Mouse (Mus musculus): ENCODE measurements around the gene Amd1. TPM values are rescaled to one million over a fixed set of nuclear protein-coding genes. Genes with fewer than 3 reads are reported as not detected.

The Amd1 gene
- polyA plus RNA-seq, 1 experiment from 2014 or later, result 77.6 TPM

- H3K36me3 ChIP-seq (ENCODE audit: control insufficient read depth, insufficient read depth, low read length), result no peaks in the 10 kb centered on the region
- no peak overlapping the region for H3K4me3 ChIP-seq (ENCODE audit: low read depth, low read length)
- no peaks in the 10 kb centered on the region for H3K4me1 ChIP-seq (replicated peaks; ENCODE audit: control insufficient read depth, insufficient read depth, low read length)
- no peaks in the 10 kb centered on the region for H3K27me3 ChIP-seq (replicated peaks; ENCODE audit: control insufficient read depth, insufficient read depth, low read length)
- ATAC-seq (replicated peaks; ENCODE audit: low FRiP score, low TSS enrichment, low read depth), result no peak
- 87% methylated on average over 4 of the region's 4 CpGs for WGBS
- H3K4me2 ChIP-seq (ENCODE audit: low read length), result no peak overlapping the region
- H3K9me3 ChIP-seq (ENCODE audit: control insufficient read depth, low read length), result 0 out of 2 replicates have a peak, but pooled peaks cover 2% of the 10 kb centered on the region
- no peak overlapping the region for H3K9ac ChIP-seq (ENCODE audit: low read length)
- DNase-seq (ENCODE audit: low spot score), result no peak
- no peak overlapping the region for H3K27ac ChIP-seq (ENCODE audit: low read depth)
Measured at GRCm38 (mm10) chr10:40263691-40264090, 38.3 kb downstream of the Amd1 start.

- no peak overlapping the region for H3K4me3 ChIP-seq (ENCODE audit: low read depth, low read length)
- no peak overlapping the region for H3K9ac ChIP-seq (ENCODE audit: low read length)
- ATAC-seq (replicated peaks; ENCODE audit: low FRiP score, low TSS enrichment, low read depth) (no peak), DNase-seq (ENCODE audit: low spot score) (no peak)
- H3K9me3 ChIP-seq (ENCODE audit: control insufficient read depth, low read length), result 0 out of 2 replicates have a peak, but pooled peaks cover 2% of the 10 kb centered on the region
- WGBS, result 88% methylated on average over 6 of the region's 6 CpGs
- H3K4me1 ChIP-seq (replicated peaks; ENCODE audit: control insufficient read depth, insufficient read depth, low read length), result no peaks in the 10 kb centered on the region
- H3K27ac ChIP-seq (ENCODE audit: low read depth), result no peak overlapping the region
- no peaks in the 10 kb centered on the region for H3K27me3 ChIP-seq (replicated peaks; ENCODE audit: control insufficient read depth, insufficient read depth, low read length)
- H3K4me2 ChIP-seq (ENCODE audit: low read length), result no peak overlapping the region
- no peaks in the 10 kb centered on the region for H3K36me3 ChIP-seq (ENCODE audit: control insufficient read depth, insufficient read depth, low read length)
Measured at GRCm38 (mm10) chr10:40262200-40262599, 39.8 kb downstream of the Amd1 start.

- H3K9ac ChIP-seq (ENCODE audit: low read length), result no peak overlapping the region
- H3K27ac ChIP-seq (ENCODE audit: low read depth), result no peak overlapping the region
- ATAC-seq (replicated peaks; ENCODE audit: low FRiP score, low TSS enrichment, low read depth), result no peak
- peaks cover 6% of the 10 kb centered on the region; the same call in 1 of the 2 replicates for H3K4me1 ChIP-seq (replicated peaks; ENCODE audit: control insufficient read depth, insufficient read depth, low read length)
- no peak for DNase-seq (ENCODE audit: low spot score)
- WGBS, result 54% methylated on average over 5 of the region's 5 CpGs
- no peaks in the 10 kb centered on the region for H3K27me3 ChIP-seq (replicated peaks; ENCODE audit: control insufficient read depth, insufficient read depth, low read length)
- H3K4me2 ChIP-seq (ENCODE audit: low read length), result no peak overlapping the region
- peaks cover 3% of the 10 kb centered on the region; the same call in 1 of the 2 replicates for H3K36me3 ChIP-seq (ENCODE audit: control insufficient read depth, insufficient read depth, low read length)
- 0 out of 2 replicates have a peak, but pooled peaks cover 2% of the 10 kb centered on the region for H3K9me3 ChIP-seq (ENCODE audit: control insufficient read depth, low read length)
- H3K4me3 ChIP-seq (ENCODE audit: low read depth, low read length), result no peak overlapping the region
Measured at GRCm38 (mm10) chr10:40260305-40260704, 41.7 kb downstream of the Amd1 start.

- 16% methylated on average over 8 of the region's 8 CpGs for WGBS
- H3K4me2 ChIP-seq (ENCODE audit: low read length), result 0 out of 2 replicates have a peak overlapping the region, but pooled peaks have one; percentile 26
- H3K4me3 ChIP-seq (ENCODE audit: low read depth, low read length), result no peak overlapping the region
- H3K9me3 ChIP-seq (ENCODE audit: control insufficient read depth, low read length), result 0 out of 2 replicates have a peak, but pooled peaks cover 2% of the 10 kb centered on the region
- no peak overlapping the region for H3K27ac ChIP-seq (ENCODE audit: low read depth)
- H3K9ac ChIP-seq (ENCODE audit: low read length), result no peak overlapping the region
- DNase-seq (ENCODE audit: low spot score) (no peak), ATAC-seq (replicated peaks; ENCODE audit: low FRiP score, low TSS enrichment, low read depth) (no peak)
- peaks cover 6% of the 10 kb centered on the region; the same call in 1 of the 2 replicates for H3K4me1 ChIP-seq (replicated peaks; ENCODE audit: control insufficient read depth, insufficient read depth, low read length)
- H3K36me3 ChIP-seq (ENCODE audit: control insufficient read depth, insufficient read depth, low read length), result peaks cover 3% of the 10 kb centered on the region; the same call in 1 of the 2 replicates
- H3K27me3 ChIP-seq (replicated peaks; ENCODE audit: control insufficient read depth, insufficient read depth, low read length), result no peaks in the 10 kb centered on the region
Measured at GRCm38 (mm10) chr10:40259542-40259941, 42.4 kb downstream of the Amd1 start.

- peak overlapping the region; percentile 99 for H3K27ac ChIP-seq (ENCODE audit: low read depth)
- H3K4me3 ChIP-seq (ENCODE audit: low read depth, low read length), result no peak overlapping the region; the same call in 1 of the 2 replicates
- 1% methylated on average over 5 of the region's 5 CpGs for WGBS
- peaks cover 8% of the 10 kb centered on the region for H3K36me3 ChIP-seq (ENCODE audit: control insufficient read depth, insufficient read depth, low read length)
- H3K27me3 ChIP-seq (replicated peaks; ENCODE audit: control insufficient read depth, insufficient read depth, low read length), result no peaks in the 10 kb centered on the region
- 0 out of 2 replicates have a peak, but pooled peaks cover 2% of the 10 kb centered on the region for H3K9me3 ChIP-seq (ENCODE audit: control insufficient read depth, low read length)
- DNase-seq (ENCODE audit: low spot score) (no peak), ATAC-seq (replicated peaks; ENCODE audit: low FRiP score, low TSS enrichment, low read depth) (no peak)
- H3K4me2 ChIP-seq (ENCODE audit: low read length), result peak overlapping the region; percentile 95
- 0 out of 2 replicates have a peak overlapping the region, but pooled peaks have one; percentile 20 for H3K9ac ChIP-seq (ENCODE audit: low read length)
- peaks cover 6% of the 10 kb centered on the region; the same call in 1 of the 2 replicates for H3K4me1 ChIP-seq (replicated peaks; ENCODE audit: control insufficient read depth, insufficient read depth, low read length)
Measured at GRCm38 (mm10) chr10:40258976-40259375, 43.0 kb downstream of the Amd1 start.

- Histone ChIP-seq H3K36me3 (ENCODE audit: control insufficient read depth, insufficient read depth, low read length) (peaks cover 12% of the 10 kb centered on the region), H3K9ac (ENCODE audit: low read length) (peak overlapping the region; percentile 86), H3K27ac (ENCODE audit: low read depth) (peak overlapping the region; percentile 99), H3K27me3 (replicated peaks; ENCODE audit: control insufficient read depth, insufficient read depth, low read length) (no peaks in the 10 kb centered on the region), H3K9me3 (ENCODE audit: control insufficient read depth, low read length) (no peaks in the 10 kb centered on the region), H3K4me1 (replicated peaks; ENCODE audit: control insufficient read depth, insufficient read depth, low read length) (peaks cover 6% of the 10 kb centered on the region; the same call in 1 of the 2 replicates), H3K4me2 (ENCODE audit: low read length) (peak overlapping the region; percentile 95), H3K4me3 (ENCODE audit: low read depth, low read length) (peak overlapping the region; percentile 75)
- ATAC-seq (replicated peaks; ENCODE audit: low FRiP score, low TSS enrichment, low read depth) (peak; percentile 86), DNase-seq (ENCODE audit: low spot score) (peak; percentile 85)
- under 1% methylated on average over 12 of the region's 12 CpGs for WGBS
Measured at GRCm38 (mm10) chr10:40258401-40258966, 43.5 kb downstream of the Amd1 start.

- peaks cover 6% of the 10 kb centered on the region; the same call in 1 of the 2 replicates for H3K4me1 ChIP-seq (replicated peaks; ENCODE audit: control insufficient read depth, insufficient read depth, low read length)
- peak within 1 kb of the TSS; percentile 95 for H3K4me2 ChIP-seq (ENCODE audit: low read length)
- DNase-seq (ENCODE audit: low spot score) (peak; percentile 97), ATAC-seq (replicated peaks; ENCODE audit: low FRiP score, low TSS enrichment, low read depth) (peak; percentile 77)
- H3K27ac ChIP-seq (ENCODE audit: low read depth), result peak within 1 kb of the TSS; percentile 99
- H3K36me3 ChIP-seq (ENCODE audit: control insufficient read depth, insufficient read depth, low read length), result peaks cover 21% of the 10 kb centered on the region
- H3K9me3 ChIP-seq (ENCODE audit: control insufficient read depth, low read length), result no peaks in the 10 kb centered on the region
- peak within 1 kb of the TSS; percentile 75 for H3K4me3 ChIP-seq (ENCODE audit: low read depth, low read length)
- no peaks in the 10 kb centered on the region for H3K27me3 ChIP-seq (replicated peaks; ENCODE audit: control insufficient read depth, insufficient read depth, low read length)
- peak within 1 kb of the TSS; percentile 86 for H3K9ac ChIP-seq (ENCODE audit: low read length)
- under 1% methylated on average over 43 of the region's 43 CpGs for WGBS
Measured at GRCm38 (mm10) chr10:40257414-40258255, 44.4 kb downstream of the Amd1 start, which contains the start of gene Gtf3c6. Gtf3c6 (minus strand) TSS chr10:40258108.

- ATAC-seq (replicated peaks; ENCODE audit: low FRiP score, low TSS enrichment, low read depth) (peak; percentile 76), DNase-seq (ENCODE audit: low spot score) (peak; percentile 73)
- H3K36me3 ChIP-seq (ENCODE audit: control insufficient read depth, insufficient read depth, low read length), result peaks cover 28% of the 10 kb centered on the region
- H3K9me3 ChIP-seq (ENCODE audit: control insufficient read depth, low read length), result no peaks in the 10 kb centered on the region
- no peaks in the 10 kb centered on the region for H3K27me3 ChIP-seq (replicated peaks; ENCODE audit: control insufficient read depth, insufficient read depth, low read length)
- peak overlapping the region; percentile 99 for H3K27ac ChIP-seq (ENCODE audit: low read depth)
- 3% methylated on average over 5 of the region's 5 CpGs for WGBS
- peak overlapping the region; percentile 75 for H3K4me3 ChIP-seq (ENCODE audit: low read depth, low read length)
- H3K4me2 ChIP-seq (ENCODE audit: low read length), result peak overlapping the region; percentile 95
- H3K4me1 ChIP-seq (replicated peaks; ENCODE audit: control insufficient read depth, insufficient read depth, low read length), result peaks cover 6% of the 10 kb centered on the region; the same call in 1 of the 2 replicates
- peak overlapping the region; percentile 86 for H3K9ac ChIP-seq (ENCODE audit: low read length)
Measured at GRCm38 (mm10) chr10:40256716-40257115, 45.3 kb downstream of the Amd1 start.
